Mouse (Mus musculus) testis, adult 10 weeks (tissue): ENCODE measurements around the gene Gm45902. TPM values are rescaled to one million over a fixed set of nuclear protein-coding genes. Genes with fewer than 3 reads are reported as not detected.

Source experiments
- polyA plus RNA-seq: library from polyadenylated mRNA; stranded (reverse); fragments of 350-450 nt; fragmentation: Illumina TruSeq; extraction: RNeasy Lipid Tissue Mini Kit (QIAGEN cat#74804); gene quantifications from one replicate; pipeline ENCODE4 v1.2.3, GENCODE M21; 2014; ENCODE audit warnings: low read depth, low replicate concordance

Gm45902 gene
- polyA plus RNA-seq = 1.6 TPM

DNA sequence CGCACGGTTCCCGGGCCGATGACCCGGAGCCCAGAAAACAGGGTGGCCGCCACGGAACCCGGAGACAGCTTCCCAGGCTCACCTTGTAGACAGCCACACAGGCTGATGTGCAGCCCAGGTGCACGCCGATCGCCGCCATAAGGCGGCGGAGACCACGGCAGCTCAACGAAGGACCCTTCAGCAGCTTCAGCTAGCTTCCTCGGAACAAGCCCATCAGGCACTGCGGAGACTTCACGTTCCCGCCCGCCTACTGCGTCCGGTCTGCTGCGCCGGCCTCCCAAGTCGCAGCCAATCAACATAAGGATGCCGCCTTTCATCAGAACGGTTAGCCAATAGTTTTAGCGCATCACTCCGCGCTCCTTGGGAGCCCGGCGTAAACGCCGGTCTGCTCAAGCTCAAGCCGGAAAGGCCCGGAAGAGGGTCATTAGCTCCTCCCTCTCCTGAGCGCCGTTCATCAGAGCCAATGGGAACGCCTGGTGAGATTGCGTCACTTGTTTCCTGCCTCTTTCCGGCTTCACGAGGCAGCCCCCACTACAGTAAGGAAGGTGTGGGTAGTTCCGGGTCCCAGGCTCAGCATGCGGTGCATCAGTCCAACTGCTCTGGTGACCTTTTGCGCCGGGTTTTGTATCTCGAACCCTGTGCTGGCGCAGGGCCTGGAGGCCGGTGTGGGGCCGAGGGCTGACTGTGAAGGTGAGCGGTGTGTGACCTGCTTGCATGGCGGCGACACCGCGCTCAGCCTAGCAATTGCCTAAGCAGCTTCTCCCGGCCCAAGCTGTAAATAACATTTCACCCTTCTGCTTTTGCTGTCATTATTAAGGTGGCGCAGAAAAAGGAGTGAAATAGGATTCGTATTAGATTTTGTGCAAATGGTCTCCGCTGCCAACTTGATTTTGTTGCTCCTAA, at the start of gene Gm45902, which contains the start of the genes Hspa14 and Cdnf:
Gene Gm45902 (minus strand): TSS at position 239 of the 903 bp plus-strand sequence.
Gene Hspa14 (minus strand): TSS at position 263 of the 903 bp plus-strand sequence.
Gene Cdnf (plus strand): TSS at position 479 of the 903 bp plus-strand sequence.

DNA sequence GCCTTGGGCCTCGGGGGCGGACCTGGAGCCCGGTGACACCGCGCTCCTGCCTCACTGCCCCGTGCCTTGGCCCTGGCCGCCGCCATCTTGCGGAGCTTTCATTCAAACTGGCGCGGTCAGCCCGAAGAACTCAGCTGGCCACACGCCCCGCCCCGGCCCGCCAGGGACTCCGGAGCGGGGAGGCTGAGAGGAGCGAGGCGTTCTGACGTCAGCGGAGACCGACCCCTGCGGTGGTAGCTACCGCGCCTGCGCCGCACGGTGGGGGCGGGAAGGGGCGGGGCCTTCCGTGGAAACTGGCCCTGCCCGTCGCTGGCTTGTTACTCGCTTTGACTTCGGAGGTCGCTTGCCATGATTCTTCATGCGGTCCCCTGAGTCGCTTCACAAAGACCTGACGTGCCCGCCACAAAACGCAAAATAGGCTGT, 37.7 kb downstream of the Gm45902 start, which contains the start of gene Suv39h2:
Gene Suv39h2 (minus strand): TSS at position 171 of the 423 bp plus-strand sequence.

Other genes starting within 250 kb of the Gm45902 start
- gene Nmt2, start 228.6 kb downstream of the Gm45902 start, polyA plus RNA-seq = 85.6 TPM
- 47.9 TPM for gene Rpp38, start 180.1 kb downstream of the Gm45902 start, polyA plus RNA-seq
- gene Acbd7, start 176.6 kb downstream of the Gm45902 start, polyA plus RNA-seq = 2.1 TPM
- gene Olah, start 115.6 kb downstream of the Gm45902 start, polyA plus RNA-seq = 1.2 TPM
- gene Meig1, start 90.1 kb downstream of the Gm45902 start, polyA plus RNA-seq = 7,123 TPM
- gene Dclre1c, start 88.7 kb downstream of the Gm45902 start, polyA plus RNA-seq = 13.6 TPM
- 78.1 TPM for gene Suv39h2, start 37.8 kb downstream of the Gm45902 start, polyA plus RNA-seq
- 28.7 TPM for gene Hspa14, start within 50 bp of the Gm45902 start, polyA plus RNA-seq
- 5.7 TPM for gene Cdnf, start 240 bp upstream of the Gm45902 start, polyA plus RNA-seq
- gene Fam107b, start 57.7 kb upstream of the Gm45902 start, polyA plus RNA-seq = 484 TPM